Mouse (Mus musculus): Measurements from ENCODE around the gene Obp2b.

The Obp2b gene

GRCm38 (mm10) chr2:25779076-25779475 lies 42.3 kb downstream of the Obp2b start:
- no peak for DNase-seq

DNA sequence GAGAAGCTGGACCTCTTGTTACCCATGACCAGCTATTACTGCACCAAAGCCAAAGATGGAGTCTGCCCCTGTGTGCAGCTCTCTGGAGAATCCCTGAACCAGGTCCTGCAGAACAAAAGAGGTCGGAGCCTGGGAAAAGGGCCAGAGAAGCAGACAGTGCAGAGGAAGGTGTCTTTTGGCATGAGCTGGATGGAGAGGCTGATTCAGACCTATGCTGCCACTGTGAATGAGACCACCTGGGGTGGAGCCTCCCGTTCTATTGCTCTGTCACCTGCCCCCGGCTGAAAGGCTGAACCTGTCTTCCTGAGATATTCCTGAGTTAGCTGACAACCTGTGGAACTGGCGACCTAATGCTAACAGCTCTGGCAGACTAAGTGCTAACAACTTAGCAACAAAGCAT lies 44.1 kb downstream of the Obp2b start:
- DNase-seq = no peak

DNA sequence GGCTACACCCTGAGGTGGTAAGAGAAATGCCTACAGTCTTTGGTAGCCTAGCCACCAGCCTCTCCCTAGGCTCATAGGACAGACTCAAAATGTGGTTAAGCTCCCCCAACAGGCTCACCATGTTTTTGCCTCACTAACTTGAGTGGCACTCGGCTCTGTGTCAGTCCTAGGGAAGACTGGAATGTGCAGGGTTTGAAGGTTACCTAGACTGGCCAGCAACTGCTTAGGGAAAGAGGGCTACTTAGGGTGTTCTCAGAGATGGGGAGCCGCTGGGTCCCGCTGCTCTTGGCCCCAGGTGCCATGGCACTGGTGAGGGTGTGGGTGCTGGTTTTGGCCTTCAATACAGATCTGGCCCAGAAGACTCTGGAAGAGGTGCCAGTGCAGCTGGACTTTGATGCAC lies 45.1 kb downstream of the Obp2b start, which contains the start of gene Gm13539:
Gene Gm13539, plus strand, starts transcription at position 301 of the 400 bp plus-strand sequence.
- DNase-seq = no peak

DNA sequence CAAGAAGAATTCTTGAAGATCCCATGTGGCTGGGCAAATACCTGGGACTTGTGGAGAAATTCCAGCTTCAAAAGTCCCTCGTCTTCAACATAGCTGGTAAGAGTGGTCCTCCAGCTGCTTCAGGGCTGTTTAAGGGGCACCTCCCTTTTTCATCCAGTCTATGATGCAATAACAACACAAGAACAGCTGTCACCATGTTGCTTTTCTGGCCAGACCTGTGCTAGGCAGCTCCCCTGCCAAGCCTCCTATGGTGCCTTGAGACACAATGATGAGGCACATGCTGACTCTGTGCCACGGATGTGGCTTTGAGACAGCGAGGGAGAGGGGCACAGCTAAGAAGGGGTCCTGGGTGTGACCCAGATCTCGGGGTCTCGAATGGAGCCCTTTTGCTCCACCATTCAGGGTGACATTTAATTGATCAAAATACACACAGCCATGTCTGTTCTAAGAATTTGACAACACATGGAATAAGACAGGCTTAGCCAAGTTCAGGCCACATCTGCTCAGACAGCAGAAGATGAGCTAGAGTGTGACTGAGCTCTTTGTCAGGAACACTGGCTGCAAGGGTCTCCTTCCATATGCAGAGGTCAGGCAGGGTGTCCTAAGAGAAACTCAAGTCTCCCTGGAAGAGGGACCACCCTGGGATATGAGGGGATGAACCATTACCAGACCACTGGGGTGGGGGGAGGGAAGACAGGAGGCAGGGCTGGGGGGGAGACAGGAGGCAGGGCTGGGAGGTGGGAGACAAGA lies 48.9 kb downstream of the Obp2b start:
- DNase-seq = no peak

DNA sequence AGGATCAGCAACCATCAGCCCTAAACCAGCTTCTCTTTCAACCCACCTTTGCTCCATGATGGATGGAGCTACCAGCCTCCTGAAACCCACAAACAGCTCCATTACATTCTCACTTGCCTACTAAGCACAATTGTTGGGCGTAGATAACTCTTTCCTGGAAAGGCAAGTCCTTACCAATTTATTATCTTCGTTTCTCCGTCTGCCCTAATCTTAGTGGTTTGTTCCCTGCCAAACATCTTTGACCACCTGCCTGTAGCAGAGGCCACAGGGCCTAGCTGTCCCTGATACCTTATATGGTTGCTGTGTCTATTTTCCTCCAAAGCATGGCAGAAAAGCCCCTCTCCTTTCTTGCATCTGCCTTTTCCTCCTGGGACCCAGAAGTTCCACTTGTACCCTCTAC lies 52.3 kb downstream of the Obp2b start:
- no peak for DNase-seq

Data from right cerebral cortex, postnatal 25 days (tissue).